Mouse (Mus musculus): ENCODE measurements around the gene Cdc7. TPM values are rescaled to one million over a fixed set of nuclear protein-coding genes. Genes with fewer than 3 reads are reported as not detected.
A peak's percentile ranks its signal among the peaks of the same experiment; 100 is the strongest.
"Not testable (repeated sequence)": the region's sequence is repeated elsewhere in the genome, so short reads cannot be mapped to it uniquely, and the experiment has no call there.

Cdc7 gene
- polyA plus RNA-seq, 1 experiment from 2014 or later = 35.2 TPM

DNA sequence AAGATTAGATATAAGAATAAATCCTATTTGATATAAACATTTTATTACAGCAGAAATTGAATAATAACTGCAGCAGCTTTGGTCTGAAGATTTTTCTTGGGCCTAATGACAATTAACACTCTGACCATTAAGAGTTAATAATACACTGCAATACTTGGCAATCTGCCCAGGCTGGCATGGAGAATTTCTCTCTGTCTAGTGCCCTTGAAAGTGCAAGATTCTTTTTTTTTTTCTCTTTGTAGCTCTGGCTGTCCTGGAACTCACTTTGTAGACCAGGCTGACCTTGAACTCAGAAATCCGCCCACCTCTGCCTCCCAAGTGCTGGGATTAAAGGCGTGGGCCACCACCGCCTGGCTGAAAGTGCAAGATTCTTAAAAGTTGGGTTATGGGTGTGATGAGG, 5.1 kb upstream of the Cdc7 start:
- no peak overlapping the region for H3K9ac ChIP-seq (ENCODE audit: low read length)
- no peaks in the 10 kb centered on the region for H3K9me3 ChIP-seq (replicated peaks; ENCODE audit: control insufficient read depth, low read length)
- H3K4me3 ChIP-seq (ENCODE audit: low read depth, low read length) = no peak overlapping the region
- ATAC-seq = no peak
- no peaks in the 10 kb centered on the region for H3K36me3 ChIP-seq (ENCODE audit: control insufficient read depth, insufficient read depth, low read length)
- no peak overlapping the region for H3K4me2 ChIP-seq (ENCODE audit: low read length)
- 58% methylated on average over 3 of the region's 3 CpGs for WGBS
- H3K27ac ChIP-seq (ENCODE audit: low read depth, low read length) = no peak overlapping the region
- H3K27me3 ChIP-seq (replicated peaks; ENCODE audit: control insufficient read depth, insufficient read depth, low read length) = no peaks in the 10 kb centered on the region
- H3K4me1 ChIP-seq (ENCODE audit: control insufficient read depth, insufficient read depth, low read length) = peaks cover 3% of the 10 kb centered on the region; the same call in 1 of the 2 replicates
- peak; percentile 73 for DNase-seq (ENCODE audit: low spot score)

DNA sequence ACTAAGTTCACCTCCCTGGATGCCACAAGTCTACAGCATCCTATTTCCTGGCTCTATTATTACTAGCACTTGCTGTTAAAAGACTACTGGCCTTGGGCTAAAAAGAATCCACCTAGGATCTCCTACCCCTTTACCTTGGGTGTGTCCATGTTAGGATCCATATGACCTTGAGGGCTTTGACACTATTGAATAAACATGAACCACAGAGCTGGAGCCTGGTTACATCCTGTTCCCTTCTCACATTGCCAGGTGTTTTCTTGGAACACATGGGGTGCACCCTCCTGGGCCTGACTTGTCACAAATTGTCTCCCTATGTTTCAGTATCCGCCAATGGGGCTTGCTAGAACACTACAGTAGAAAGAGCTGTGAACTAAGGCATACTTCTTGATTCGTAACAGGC, 3.7 kb upstream of the Cdc7 start:
- H3K27me3 ChIP-seq (replicated peaks; ENCODE audit: control insufficient read depth, insufficient read depth, low read length) = no peaks in the 10 kb centered on the region
- no peak overlapping the region for H3K4me3 ChIP-seq (ENCODE audit: low read depth, low read length)
- H3K36me3 ChIP-seq (ENCODE audit: control insufficient read depth, insufficient read depth, low read length) = no peaks in the 10 kb centered on the region
- 85% methylated on average over 2 of the region's 2 CpGs for WGBS
- ATAC-seq (no peak), DNase-seq (ENCODE audit: low spot score) (no peak)
- no peak overlapping the region for H3K27ac ChIP-seq (ENCODE audit: low read depth, low read length)
- H3K4me1 ChIP-seq (ENCODE audit: control insufficient read depth, insufficient read depth, low read length) = peaks cover 3% of the 10 kb centered on the region
- H3K9me3 ChIP-seq (replicated peaks; ENCODE audit: control insufficient read depth, low read length) = no peaks in the 10 kb centered on the region
- H3K4me2 ChIP-seq (ENCODE audit: low read length) = no peak overlapping the region
- no peak overlapping the region for H3K9ac ChIP-seq (ENCODE audit: low read length)

DNA sequence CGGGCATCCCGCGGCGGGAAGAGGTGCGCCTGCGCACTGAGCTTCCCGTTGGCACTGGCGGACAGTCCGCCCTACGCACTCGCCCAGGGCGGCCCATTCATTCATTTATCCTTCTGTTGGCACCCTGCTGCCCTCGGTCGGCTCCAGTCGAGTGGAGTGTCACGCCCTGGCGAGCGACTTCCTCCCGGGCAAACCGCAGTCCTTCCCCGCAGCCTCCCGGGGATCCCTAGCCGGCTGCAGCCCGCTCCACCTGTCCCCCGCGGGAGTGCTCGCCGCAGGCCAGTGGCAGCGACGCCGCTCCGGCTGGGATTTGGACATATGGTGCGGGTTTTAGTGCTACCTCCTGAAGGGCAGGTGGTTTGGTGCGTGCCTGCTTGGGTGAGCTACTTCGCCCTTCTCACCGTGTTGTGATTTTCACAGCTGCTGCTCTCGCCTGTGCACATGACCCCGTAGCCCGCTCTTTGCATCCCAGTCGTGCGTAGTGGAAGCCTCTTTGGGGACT, 442 bp downstream of the Cdc7 start:
- under 1% methylated on average over 41 of the region's 41 CpGs for WGBS
- Histone ChIP-seq H3K9me3 (replicated peaks; ENCODE audit: control insufficient read depth, low read length) (no peaks in the 10 kb centered on the region), H3K4me1 (ENCODE audit: control insufficient read depth, insufficient read depth, low read length) (peaks cover 3% of the 10 kb centered on the region), H3K9ac (ENCODE audit: low read length) (peak overlapping the region; percentile 84), H3K36me3 (ENCODE audit: control insufficient read depth, insufficient read depth, low read length) (peaks cover 11% of the 10 kb centered on the region), H3K27ac (ENCODE audit: low read depth, low read length) (peak overlapping the region; percentile 74), H3K4me3 (ENCODE audit: low read depth, low read length) (peak overlapping the region; percentile 82), H3K4me2 (ENCODE audit: low read length) (peak overlapping the region; percentile 88), H3K27me3 (replicated peaks; ENCODE audit: control insufficient read depth, insufficient read depth, low read length) (no peaks in the 10 kb centered on the region)
- peak; percentile 92 for ATAC-seq
- DNase-seq (ENCODE audit: low spot score) = peak; percentile 20

DNA sequence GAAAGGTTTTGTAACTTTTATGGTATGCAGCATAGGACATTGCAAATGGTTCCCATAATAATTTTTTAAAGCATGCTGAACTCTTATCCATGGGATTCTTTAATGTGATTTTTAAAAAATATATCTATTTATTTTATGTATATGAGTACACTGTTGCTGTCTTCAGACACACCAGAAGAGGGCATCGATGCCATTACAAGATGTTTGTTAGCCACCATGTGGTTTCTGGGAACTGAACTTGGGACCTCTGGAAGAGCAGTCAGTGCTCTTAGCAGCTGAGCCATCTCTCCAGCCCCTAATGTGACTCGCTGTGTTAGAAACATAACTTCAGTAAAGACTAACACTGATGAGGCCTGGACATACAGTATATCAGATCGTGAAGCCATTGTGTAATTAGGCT, 2.3 kb downstream of the Cdc7 start:
- 91% methylated on average over 3 of the region's 3 CpGs for WGBS
- Histone ChIP-seq H3K4me1 (ENCODE audit: control insufficient read depth, insufficient read depth, low read length) (peaks cover 3% of the 10 kb centered on the region), H3K4me3 (ENCODE audit: low read depth, low read length) (no peak overlapping the region), H3K9ac (ENCODE audit: low read length) (no peak overlapping the region), H3K27me3 (replicated peaks; ENCODE audit: control insufficient read depth, insufficient read depth, low read length) (no peaks in the 10 kb centered on the region), H3K36me3 (ENCODE audit: control insufficient read depth, insufficient read depth, low read length) (peaks cover 27% of the 10 kb centered on the region), H3K27ac (ENCODE audit: low read depth, low read length) (no peak overlapping the region), H3K4me2 (ENCODE audit: low read length) (no peak overlapping the region), H3K9me3 (replicated peaks; ENCODE audit: control insufficient read depth, low read length) (no peaks in the 10 kb centered on the region)
- ATAC-seq = no peak
- no peak for DNase-seq (ENCODE audit: low spot score)

DNA sequence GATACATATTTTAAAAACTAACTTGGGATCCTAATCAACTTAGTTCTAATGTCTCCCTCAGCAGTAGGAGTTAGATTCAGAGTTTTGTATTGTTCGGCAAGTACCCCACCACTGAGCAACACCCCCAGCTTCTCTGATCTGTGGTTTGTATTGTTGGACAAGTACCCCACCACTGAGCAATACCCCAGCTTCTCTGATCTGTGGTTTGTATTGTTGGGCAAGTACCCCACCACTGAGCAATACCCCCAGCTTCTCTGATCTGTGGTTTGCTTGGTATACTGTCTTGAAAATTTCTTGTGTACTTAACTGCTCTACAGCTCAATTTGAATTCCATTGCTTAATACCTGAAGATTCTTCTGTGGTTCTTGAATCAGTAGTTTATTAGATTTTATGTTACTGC, 3.5 kb downstream of the Cdc7 start:
- no peak overlapping the region for H3K4me2 ChIP-seq (ENCODE audit: low read length)
- H3K9me3 ChIP-seq (replicated peaks; ENCODE audit: control insufficient read depth, low read length) = no peaks in the 10 kb centered on the region
- H3K9ac ChIP-seq (ENCODE audit: low read length) = no peak overlapping the region
- DNase-seq (ENCODE audit: low spot score) (no peak), ATAC-seq (no peak)
- H3K27me3 ChIP-seq (replicated peaks; ENCODE audit: control insufficient read depth, insufficient read depth, low read length) = no peaks in the 10 kb centered on the region
- no peak overlapping the region for H3K4me3 ChIP-seq (ENCODE audit: low read depth, low read length)
- WGBS = 92% methylated on average over 1 of the region's 1 CpGs
- peaks cover 3% of the 10 kb centered on the region for H3K4me1 ChIP-seq (ENCODE audit: control insufficient read depth, insufficient read depth, low read length)
- peaks cover 35% of the 10 kb centered on the region for H3K36me3 ChIP-seq (ENCODE audit: control insufficient read depth, insufficient read depth, low read length)
- H3K27ac ChIP-seq (ENCODE audit: low read depth, low read length) = no peak overlapping the region

DNA sequence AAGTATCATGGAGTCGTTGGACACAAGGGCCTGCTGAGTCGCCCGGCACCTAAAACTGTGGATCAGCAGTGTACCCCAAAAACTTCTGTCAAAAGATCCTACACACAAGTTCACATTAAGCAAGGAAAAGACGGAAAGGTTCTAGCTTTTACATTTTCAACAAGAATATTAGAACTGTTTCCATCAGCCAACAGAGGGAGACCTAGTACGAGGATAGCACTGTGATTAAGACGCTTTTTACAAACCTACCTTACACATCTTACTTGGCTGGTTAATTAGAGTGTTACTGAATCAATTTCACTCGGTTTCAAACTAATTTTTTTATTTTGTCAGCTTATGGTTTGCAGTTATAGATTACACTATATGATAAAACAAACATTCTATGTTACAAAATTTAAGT, 9.8 kb downstream of the Cdc7 start:
- WGBS = 91% methylated on average over 7 of the region's 7 CpGs
- ATAC-seq (no peak), DNase-seq (ENCODE audit: low spot score) (no peak)
- Histone ChIP-seq H3K27me3 (replicated peaks; ENCODE audit: control insufficient read depth, insufficient read depth, low read length) (no peaks in the 10 kb centered on the region), H3K9ac (ENCODE audit: low read length) (no peak overlapping the region), H3K4me1 (ENCODE audit: control insufficient read depth, insufficient read depth, low read length) (no peaks in the 10 kb centered on the region), H3K36me3 (ENCODE audit: control insufficient read depth, insufficient read depth, low read length) (peaks cover 86% of the 10 kb centered on the region), H3K4me3 (ENCODE audit: low read depth, low read length) (no peak overlapping the region), H3K9me3 (replicated peaks; ENCODE audit: control insufficient read depth, low read length) (no peaks in the 10 kb centered on the region), H3K4me2 (ENCODE audit: low read length) (no peak overlapping the region), H3K27ac (ENCODE audit: low read depth, low read length) (no peak overlapping the region)

DNA sequence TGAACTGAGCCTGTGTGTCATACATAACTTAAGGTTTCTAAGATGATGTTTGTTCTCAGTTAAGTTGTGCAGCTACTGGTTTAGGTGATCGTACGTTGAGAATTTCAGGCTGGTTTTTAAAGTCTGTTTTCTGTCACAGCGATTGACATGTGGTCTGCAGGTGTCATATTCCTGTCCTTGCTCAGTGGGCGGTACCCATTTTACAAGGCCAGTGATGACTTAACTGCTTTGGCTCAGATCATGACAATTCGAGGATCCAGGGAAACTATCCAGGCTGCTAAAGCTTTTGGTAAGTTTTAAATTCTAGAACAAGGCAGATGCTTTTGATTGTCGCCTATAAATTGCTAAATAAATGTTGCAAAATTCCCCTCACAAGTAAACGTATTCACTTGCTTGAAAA, 15.0 kb downstream of the Cdc7 start:
- no peak overlapping the region for H3K4me3 ChIP-seq (ENCODE audit: low read depth, low read length)
- DNase-seq (ENCODE audit: low spot score) = no peak
- 90% methylated on average over 7 of the region's 7 CpGs for WGBS

DNA sequence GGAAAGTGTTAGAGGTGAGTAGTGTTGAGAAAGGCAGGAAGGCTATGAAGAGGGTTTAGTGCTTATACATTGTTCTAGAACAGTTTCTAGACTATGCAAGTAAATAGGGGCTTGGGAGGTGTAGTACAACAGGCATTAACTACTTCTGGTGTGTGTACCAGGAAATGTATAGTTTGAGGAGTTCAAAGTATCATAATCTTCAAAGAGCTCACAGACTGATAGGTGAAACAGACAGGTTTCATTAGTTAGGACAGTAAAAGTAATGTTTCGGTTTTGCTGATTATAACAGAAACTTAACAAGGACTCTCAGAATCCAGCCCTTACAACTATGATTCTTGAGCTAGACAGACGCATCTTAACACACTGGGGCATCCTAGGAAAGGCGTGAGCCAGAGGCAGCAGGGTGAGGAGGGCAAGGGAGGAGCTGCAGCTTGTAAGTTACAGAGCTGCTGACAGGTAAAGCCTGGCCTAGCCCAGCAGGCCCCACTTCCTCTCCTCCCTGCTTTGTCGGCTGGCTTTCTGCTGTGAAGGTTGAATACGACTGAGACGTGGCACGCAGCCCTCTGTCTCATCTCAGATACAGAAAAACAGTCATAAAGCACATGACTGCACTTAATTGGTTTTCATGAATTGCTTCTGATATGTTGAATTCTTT, 18.3 kb downstream of the Cdc7 start:
- 86% methylated on average over 7 of the region's 7 CpGs for WGBS
- ATAC-seq = no peak

More for the DNA sequence above, 15.0 kb downstream of the Cdc7 start:
- H3K27me3 ChIP-seq (replicated peaks; ENCODE audit: control insufficient read depth, insufficient read depth, low read length) = no peaks in the 10 kb centered on the region
- no peaks in the 10 kb centered on the region for H3K4me1 ChIP-seq (ENCODE audit: control insufficient read depth, insufficient read depth, low read length)
- ATAC-seq = no peak
- H3K9ac ChIP-seq (ENCODE audit: low read length) = no peak overlapping the region
- no peak overlapping the region for H3K27ac ChIP-seq (ENCODE audit: low read depth, low read length)
- H3K9me3 ChIP-seq (replicated peaks; ENCODE audit: control insufficient read depth, low read length) = no peaks in the 10 kb centered on the region
- H3K4me2 ChIP-seq (ENCODE audit: low read length) = no peak overlapping the region
- peaks cover 82% of the 10 kb centered on the region for H3K36me3 ChIP-seq (ENCODE audit: control insufficient read depth, insufficient read depth, low read length)

DNA sequence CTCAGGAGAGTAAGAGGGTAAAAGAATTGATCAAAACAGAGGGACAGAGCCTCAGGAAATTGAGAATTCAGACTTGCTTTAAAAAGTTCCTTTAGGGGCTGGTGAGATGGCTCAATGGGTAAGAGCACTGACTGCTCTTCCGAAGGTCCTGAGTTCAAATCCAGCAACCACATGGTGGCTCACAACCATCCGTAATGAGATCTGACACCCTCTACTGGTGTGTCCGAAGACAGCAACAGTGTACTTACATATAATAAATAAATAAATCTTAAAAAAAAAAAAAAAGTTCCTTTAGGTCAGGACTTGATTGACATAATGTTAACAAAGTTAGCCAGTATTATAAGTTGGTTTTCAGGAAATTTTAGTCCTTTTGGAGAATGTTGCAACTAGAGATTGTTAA, 20.8 kb downstream of the Cdc7 start:
- H3K27me3 ChIP-seq (replicated peaks; ENCODE audit: control insufficient read depth, insufficient read depth, low read length); H3K4me3 ChIP-seq (ENCODE audit: low read depth, low read length); H3K27ac ChIP-seq (ENCODE audit: low read depth, low read length); ATAC-seq; H3K4me2 ChIP-seq (ENCODE audit: low read length); DNase-seq (ENCODE audit: low spot score); H3K9me3 ChIP-seq (replicated peaks; ENCODE audit: control insufficient read depth, low read length); H3K9ac ChIP-seq (ENCODE audit: low read length); H3K4me1 ChIP-seq (ENCODE audit: control insufficient read depth, insufficient read depth, low read length): not testable (repeated sequence)
- peaks cover 35% of the 10 kb centered on the region for H3K36me3 ChIP-seq (ENCODE audit: control insufficient read depth, insufficient read depth, low read length)
- 94% methylated on average over 3 of the region's 3 CpGs for WGBS

More for the DNA sequence above, 18.3 kb downstream of the Cdc7 start:
- Histone ChIP-seq H3K4me3 (ENCODE audit: low read depth, low read length) (no peak overlapping the region), H3K9me3 (replicated peaks; ENCODE audit: control insufficient read depth, low read length) (no peaks in the 10 kb centered on the region), H3K36me3 (ENCODE audit: control insufficient read depth, insufficient read depth, low read length) (peaks cover 56% of the 10 kb centered on the region), H3K9ac (ENCODE audit: low read length) (no peak overlapping the region), H3K4me1 (ENCODE audit: control insufficient read depth, insufficient read depth, low read length) (no peaks in the 10 kb centered on the region), H3K4me2 (ENCODE audit: low read length) (no peak overlapping the region), H3K27ac (ENCODE audit: low read depth, low read length) (no peak overlapping the region), H3K27me3 (replicated peaks; ENCODE audit: control insufficient read depth, insufficient read depth, low read length) (no peaks in the 10 kb centered on the region)
- DNase-seq (ENCODE audit: low spot score) = no peak
